Mouse (Mus musculus): ENCODE measurements around the gene Trim11. TPM values are rescaled to one million over a fixed set of nuclear protein-coding genes. Genes with fewer than 3 reads are reported as not detected.

The Trim11 gene
- polyA plus RNA-seq, 1 experiment from 2014 or later = 17.5 TPM

DNA sequence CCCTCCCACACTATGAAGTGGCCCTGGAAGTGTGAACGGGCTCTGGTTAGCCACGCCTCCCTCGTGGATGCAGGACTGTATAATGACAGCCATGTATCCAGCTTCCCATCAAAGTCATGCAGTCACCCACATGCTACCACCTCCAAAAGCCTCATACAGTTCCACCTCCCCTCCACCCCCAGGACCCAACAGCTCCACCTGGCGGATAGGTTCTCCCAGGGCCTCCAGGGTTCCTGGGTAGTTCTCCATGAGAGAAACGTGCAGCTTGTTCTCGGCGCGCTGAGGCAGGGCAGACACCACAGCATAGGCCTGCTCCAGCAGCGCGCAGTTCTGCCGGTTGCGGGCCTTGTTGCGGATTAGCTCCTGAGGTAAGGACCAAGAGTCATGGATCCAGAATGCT, 51.1 kb downstream of the Trim11 start:
- Histone ChIP-seq H3K4me2 (ENCODE audit: low read depth, low read length) (no peak overlapping the region), H3K36me3 (ENCODE audit: control insufficient read depth, insufficient read depth, low read length) (no peaks in the 10 kb centered on the region), H3K9ac (ENCODE audit: low read depth, low read length) (no peak overlapping the region), H3K4me1 (ENCODE audit: control insufficient read depth, insufficient read depth, low read length) (no peaks in the 10 kb centered on the region), H3K4me3 (ENCODE audit: low read length) (no peak overlapping the region), H3K27ac (ENCODE audit: low read length) (no peak overlapping the region), H3K9me3 (ENCODE audit: control insufficient read depth, low read length) (no peaks in the 10 kb centered on the region), H3K27me3 (replicated peaks; ENCODE audit: control insufficient read depth, insufficient read depth, low read length) (no peaks in the 10 kb centered on the region)
- ATAC-seq = no peak
- WGBS = 87% methylated on average over 13 of the region's 13 CpGs

Small RNAs within 50 kb of the gene (microRNA-seq; reads per million reads assigned to microRNA genes)
- gene Gm44313 = not detected

Other genes starting within 250 kb of the Trim11 start
- gene Olfr317, start 238.9 kb upstream of the Trim11 start, polyA plus RNA-seq (2015; fragmentation: Nextera tagmentation; extraction: Ambion mirVana) = not detected in 2 replicates
- not detected in 2 replicates for gene Olfr316, start 225.4 kb upstream of the Trim11 start, polyA plus RNA-seq (2015; fragmentation: Nextera tagmentation; extraction: Ambion mirVana)
- not detected in 2 replicates for gene Olfr315, start 204.9 kb upstream of the Trim11 start, polyA plus RNA-seq (2015; fragmentation: Nextera tagmentation; extraction: Ambion mirVana)
- not detected in 2 replicates for gene Olfr314, start 195.1 kb upstream of the Trim11 start, polyA plus RNA-seq (2015; fragmentation: Nextera tagmentation; extraction: Ambion mirVana)
- gene Fam183b, start 176.1 kb upstream of the Trim11 start, polyA plus RNA-seq (2015; fragmentation: Nextera tagmentation; extraction: Ambion mirVana) = 8.5 and 10.4 TPM in 2 replicates
- gene Olfr313, start 163.1 kb upstream of the Trim11 start, polyA plus RNA-seq (2015; fragmentation: Nextera tagmentation; extraction: Ambion mirVana) = not detected in 2 replicates
- gene Olfr312, start 148.9 kb upstream of the Trim11 start, polyA plus RNA-seq (2015; fragmentation: Nextera tagmentation; extraction: Ambion mirVana) = not detected in 2 replicates
- not detected in 2 replicates for gene Olfr311, start 138.8 kb upstream of the Trim11 start, polyA plus RNA-seq (2015; fragmentation: Nextera tagmentation; extraction: Ambion mirVana)
- 5.2 and 5.6 TPM in 2 replicates for gene Gm12258, start 130.9 kb upstream of the Trim11 start, polyA plus RNA-seq (2015; fragmentation: Nextera tagmentation; extraction: Ambion mirVana)
- 5.2 and 5.3 TPM in 2 replicates for gene 2810021J22Rik, start 110.9 kb upstream of the Trim11 start, polyA plus RNA-seq (2015; fragmentation: Nextera tagmentation; extraction: Ambion mirVana)
- 3.5 and 3.9 TPM in 2 replicates for gene Zfp39, start 73.9 kb upstream of the Trim11 start, polyA plus RNA-seq (2015; fragmentation: Nextera tagmentation; extraction: Ambion mirVana)
- gene Btnl10, start 60.2 kb upstream of the Trim11 start, polyA plus RNA-seq (2015; fragmentation: Nextera tagmentation; extraction: Ambion mirVana) = 0.16 and 0.40 TPM in 2 replicates
- gene Rnf187, start 39.2 kb upstream of the Trim11 start, polyA plus RNA-seq (2015; fragmentation: Nextera tagmentation; extraction: Ambion mirVana) = 131 and 138 TPM in 2 replicates
- gene Hist3h2ba, start 29.2 kb upstream of the Trim11 start, polyA plus RNA-seq (2015; fragmentation: Nextera tagmentation; extraction: Ambion mirVana) = 34.7 and 40.9 TPM in 2 replicates
- 28.5 and 31.6 TPM in 2 replicates for gene Hist3h2a, start 23.4 kb upstream of the Trim11 start, polyA plus RNA-seq (2015; fragmentation: Nextera tagmentation; extraction: Ambion mirVana)
- 0.15 and 0.35 TPM in 2 replicates for gene Trim17, start 23.4 kb upstream of the Trim11 start, polyA plus RNA-seq (2015; fragmentation: Nextera tagmentation; extraction: Ambion mirVana)
- 0.89 and 1.0 TPM in 2 replicates for gene Obscn, start 158.3 kb downstream of the Trim11 start, polyA plus RNA-seq (2015; fragmentation: Nextera tagmentation; extraction: Ambion mirVana)
- 7.4 and 7.7 TPM in 2 replicates for gene Iba57, start 185.6 kb downstream of the Trim11 start, polyA plus RNA-seq (2015; fragmentation: Nextera tagmentation; extraction: Ambion mirVana)
- 0.81 and 1.4 TPM in 2 replicates for gene Gjc2, start 205.1 kb downstream of the Trim11 start, polyA plus RNA-seq (2015; fragmentation: Nextera tagmentation; extraction: Ambion mirVana)
- gene Guk1, start 214.1 kb downstream of the Trim11 start, polyA plus RNA-seq (2015; fragmentation: Nextera tagmentation; extraction: Ambion mirVana) = 114 and 115 TPM in 2 replicates
- gene Mrpl55, start 224.4 kb downstream of the Trim11 start, polyA plus RNA-seq (2015; fragmentation: Nextera tagmentation; extraction: Ambion mirVana) = 101 and 104 TPM in 2 replicates
- gene 2310033P09Rik, start 230.2 kb downstream of the Trim11 start, polyA plus RNA-seq (2015; fragmentation: Nextera tagmentation; extraction: Ambion mirVana) = 32.7 and 33.1 TPM in 2 replicates